Mouse (Mus musculus) heart, adult 2 months (tissue): ENCODE measurements around the gene Phgdh. TPM values are rescaled to one million over a fixed set of nuclear protein-coding genes. Genes with fewer than 3 reads are reported as not detected.

Source experiments
- DNase-seq, 2 experiments: peaks; one replicate each; pipeline ENCODE4 v3.0.0; 2021
- H3K27ac ChIP-seq: fragments of 200-600 bp; 2 replicates; pipeline ENCODE4 v1.8.1; 2022
- H3K27me3 ChIP-seq: fragments of 200-500 bp; 2 replicates; pipeline ENCODE4 v1.6.1; 2012; ENCODE audit warnings: mild to moderate bottlenecking, low read length, inconsistent platforms, mixed read lengths; ENCODE audit not compliant: control insufficient read depth, insufficient read depth
- H3K36me3 ChIP-seq: fragments of 200-500 bp; 2 replicates; pipeline ENCODE4 v1.6.1; 2012; ENCODE audit warnings: low read length, inconsistent platforms; ENCODE audit not compliant: control insufficient read depth, insufficient read depth
- H3K4me1 ChIP-seq: fragments of 200-500 bp; 2 replicates; pipeline ENCODE4 v1.6.1; 2011; ENCODE audit warnings: low read length; ENCODE audit not compliant: control insufficient read depth, insufficient read depth
- H3K4me3 ChIP-seq: fragments of 200-600 bp; 2 replicates; pipeline ENCODE4 v1.8.1; 2022
- H3K79me2 ChIP-seq: fragments of 200-500 bp; replicated peaks from 2 replicates; pipeline ENCODE4 v1.6.1; 2012; ENCODE audit warnings: mild to moderate bottlenecking, inconsistent platforms, low read length, moderate library complexity, mixed read lengths; ENCODE audit not compliant: control insufficient read depth, insufficient read depth
- H3K9ac ChIP-seq: fragments of 200-500 bp; 2 replicates; pipeline ENCODE4 v1.6.1; 2012; ENCODE audit warnings: low read depth, mild to moderate bottlenecking, control low read depth, inconsistent platforms, low read length, mixed read lengths
- CTCF ChIP-seq: fragments of 200-600 bp; IDR thresholded peaks from 2 replicates; pipeline ENCODE4 v1.8.1; 2022; ENCODE audit warnings: antibody characterized with exemption, mild to moderate bottlenecking, moderate library complexity
- EP300 ChIP-seq: fragments of 200-500 bp; IDR thresholded peaks from 2 replicates; pipeline ENCODE4 v1.6.1; 2011; ENCODE audit warnings: low read depth, low read length, control low read depth; ENCODE audit not compliant: insufficient read depth
- POLR2A ChIP-seq: fragments of 200-500 bp; IDR thresholded peaks from 2 replicates; pipeline ENCODE4 v1.6.1; 2011; ENCODE audit warnings: mild to moderate bottlenecking, low read depth, low read length, control low read depth; ENCODE audit not compliant: insufficient read depth
- WGBS: fragments of 180-500 bp; shearing (Covaris S2); methylation state at CpG from one replicate; pipeline ENCODE4 v1.1.7; 2018; 5-methylcytosine and 5-hydroxymethylcytosine counted together
- intact Hi-C: fragments of 180-260 bp; cut with DNase I; formaldehyde crosslinking; loops from one replicate; pipeline ENCODE4 v1.15.1; 2025
- polyA plus RNA-seq: library from polyadenylated mRNA; depleted of rRNA; stranded (reverse); fragments of >200 nt; gene quantifications from 2 replicates; pipeline ENCODE4 v1.2.3, GENCODE M21; 2012
- total RNA-seq, 2 experiments: library from RNA; stranded (reverse); gene quantifications; 2 replicates each; pipeline ENCODE4 v1.2.3; 2021

The Phgdh gene
- total and polyA plus RNA-seq, 3 experiments = 1.5 to 4.5 (median 1.8) TPM

GRCm38 (mm10) chr3:98355344-98356025 is 15.7 kb upstream of the Phgdh start:
- no peaks in the 10 kb centered on the region for H3K79me2 ChIP-seq
- H3K4me1 ChIP-seq = no peaks in the 10 kb centered on the region
- H3K27me3 ChIP-seq = no peaks in the 10 kb centered on the region
- WGBS = 65% methylated on average over 10 of the region's 10 CpGs
- DNase-seq = no peak
- no peak for TF ChIP-seq EP300
- no peak for TF ChIP-seq POLR2A
- no peak overlapping the region for H3K4me3 ChIP-seq
- no peak overlapping the region for H3K9ac ChIP-seq
- no peaks in the 10 kb centered on the region for H3K36me3 ChIP-seq
- no peak overlapping the region for H3K27ac ChIP-seq
- intact Hi-C loops = no loop called here

DNA sequence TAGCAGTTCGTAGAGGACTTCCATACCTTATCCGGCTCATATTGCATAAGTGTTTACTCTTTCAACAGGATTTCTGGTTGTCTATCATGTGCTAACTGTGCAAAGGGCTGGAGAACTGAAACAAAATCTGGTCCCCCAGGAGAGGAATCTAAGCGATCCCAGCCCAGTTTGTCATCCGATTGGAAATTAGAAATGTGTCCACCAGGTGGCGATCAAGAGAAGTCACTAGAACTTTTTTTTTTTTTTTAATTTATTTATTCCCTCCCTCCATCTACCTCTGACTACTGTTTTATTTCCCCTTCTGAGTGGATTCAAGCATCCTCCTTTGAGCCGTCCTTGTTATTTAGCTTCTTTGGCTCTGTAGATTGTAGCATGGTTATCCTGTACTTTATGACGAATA is 14.1 kb upstream of the Phgdh start:
- Histone ChIP-seq H3K27me3 (no peaks in the 10 kb centered on the region), H3K4me3 (no peak overlapping the region), H3K36me3 (no peaks in the 10 kb centered on the region), H3K4me1 (no peaks in the 10 kb centered on the region), H3K79me2 (no peaks in the 10 kb centered on the region), H3K9ac (no peak overlapping the region), H3K27ac (no peak overlapping the region)
- 32% methylated on average over 7 of the region's 7 CpGs for WGBS
- intact Hi-C loops = no loop called here
- TF ChIP-seq EP300 (no peak), CTCF (peak; percentile 78)
- peak; percentile 31 to 43 for DNase-seq

- intact Hi-C loops = no loop called here
- no peaks in the 10 kb centered on the region for H3K4me1 ChIP-seq
- no peaks in the 10 kb centered on the region for H3K79me2 ChIP-seq
- TF ChIP-seq CTCF (no peak), POLR2A (no peak), EP300 (no peak)
- H3K9ac ChIP-seq = no peak overlapping the region
- no peak overlapping the region for H3K27ac ChIP-seq
- H3K27me3 ChIP-seq = no peaks in the 10 kb centered on the region
- WGBS = 19% methylated on average over 8 of the region's 8 CpGs
- H3K36me3 ChIP-seq = no peaks in the 10 kb centered on the region
- no peak for DNase-seq
- H3K4me3 ChIP-seq = no peak overlapping the region
These were observed 8.9 kb upstream of the Phgdh start for GRCm38 (mm10) chr3:98348705-98349104.

- no peaks in the 10 kb centered on the region for H3K4me1 ChIP-seq
These were observed 8.3 kb upstream of the Phgdh start for GRCm38 (mm10) chr3:98348106-98348505.

DNA sequence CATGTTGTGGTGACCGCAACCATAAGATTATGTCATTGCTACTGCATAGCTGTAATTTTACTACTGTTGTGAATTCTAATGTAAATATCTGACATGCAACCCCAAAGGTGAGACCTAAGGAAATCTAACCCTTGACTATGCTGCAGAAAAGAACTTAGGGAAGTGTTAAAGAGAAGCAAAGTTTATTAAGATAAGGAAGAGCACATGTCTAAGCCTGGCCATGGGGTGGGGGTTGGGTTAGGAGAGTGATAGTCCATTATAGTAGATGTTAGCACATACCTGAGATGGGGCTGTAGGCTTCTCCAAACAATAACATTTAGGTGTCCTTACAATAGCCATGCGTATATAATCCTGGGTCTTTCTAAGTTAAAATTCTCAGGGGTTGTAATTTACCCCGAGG is 3.4 kb upstream of the Phgdh start:
- no peak for DNase-seq
- Histone ChIP-seq H3K4me1 (no peaks in the 10 kb centered on the region), H3K79me2 (no peaks in the 10 kb centered on the region), H3K27me3 (no peaks in the 10 kb centered on the region), H3K36me3 (no peaks in the 10 kb centered on the region), H3K4me3 (no peak overlapping the region), H3K9ac (no peak overlapping the region), H3K27ac (no peak overlapping the region)
- TF ChIP-seq CTCF = no peak
- TF ChIP-seq POLR2A = no peak
- no peak for TF ChIP-seq EP300
- intact Hi-C loops = no loop called here
- 85% methylated on average over 3 of the region's 3 CpGs for WGBS

More at GRCm38 (mm10) chr3:98348106-98348505, 8.3 kb upstream of the Phgdh start:
- H3K36me3 ChIP-seq = no peaks in the 10 kb centered on the region
- H3K27me3 ChIP-seq = no peaks in the 10 kb centered on the region
- DNase-seq = no peak
- no peak overlapping the region for H3K9ac ChIP-seq
- H3K4me3 ChIP-seq = no peak overlapping the region
- intact Hi-C loops = no loop called here
- no peaks in the 10 kb centered on the region for H3K79me2 ChIP-seq
- 56% methylated on average over 6 of the region's 6 CpGs for WGBS
- no peak for TF ChIP-seq CTCF
- no peak for TF ChIP-seq POLR2A
- TF ChIP-seq EP300 = no peak
- H3K27ac ChIP-seq = no peak overlapping the region

GRCm38 (mm10) chr3:98340818-98341594 is 1.2 kb upstream of the Phgdh start:
- no peak overlapping the region for H3K9ac ChIP-seq
- WGBS = 80% methylated on average over 17 of the region's 17 CpGs
- H3K79me2 ChIP-seq = no peaks in the 10 kb centered on the region
- H3K36me3 ChIP-seq = no peaks in the 10 kb centered on the region
- H3K4me3 ChIP-seq = no peak overlapping the region
- H3K4me1 ChIP-seq = no peaks in the 10 kb centered on the region
- intact Hi-C loops = no loop called here
- H3K27me3 ChIP-seq = no peaks in the 10 kb centered on the region
- no peak overlapping the region for H3K27ac ChIP-seq
- TF ChIP-seq POLR2A = no peak
- no peak for TF ChIP-seq CTCF
- DNase-seq = no peak
